Mouse (Mus musculus) adrenal gland, postnatal 25 days (tissue): ENCODE data around the gene Ttc23. TPM values are rescaled to one million over a fixed set of nuclear protein-coding genes. Genes with fewer than 3 reads are reported as not detected.
A peak's percentile ranks its signal among the peaks of the same experiment; 100 is the strongest.

Experiments used
- DNase-seq: peaks from one replicate; pipeline ENCODE4 v3.0.0; 2021; ENCODE audit warnings: mixed read lengths
- total RNA-seq: library from RNA; stranded (reverse); gene quantifications from 2 replicates; pipeline ENCODE4 v1.2.3, GENCODE M21; 2021

Gene Ttc23
- total RNA-seq, 1 experiment from 2014 or later, result 45.0 TPM

GRCm38 (mm10) chr7:67699301-67699700, 52.1 kb downstream of the Ttc23 start:
- no peak for DNase-seq

- peak; percentile 49 for DNase-seq
Measured at GRCm38 (mm10) chr7:67700846-67701245, 53.6 kb downstream of the Ttc23 start.

- no peak for DNase-seq
Measured at GRCm38 (mm10) chr7:67701252-67701914, 54.2 kb downstream of the Ttc23 start.

GRCm38 (mm10) chr7:67708160-67708559, 61.0 kb downstream of the Ttc23 start:
- no peak for DNase-seq

- DNase-seq, result no peak
Measured at GRCm38 (mm10) chr7:67710216-67710615, 63.0 kb downstream of the Ttc23 start.

GRCm38 (mm10) chr7:67713820-67714510, 66.8 kb downstream of the Ttc23 start:
- no peak for DNase-seq

- DNase-seq, result no peak
Measured at GRCm38 (mm10) chr7:67715176-67715575, 68.0 kb downstream of the Ttc23 start.

GRCm38 (mm10) chr7:67716213-67716878, 69.1 kb downstream of the Ttc23 start:
- DNase-seq, result no peak

GRCm38 (mm10) chr7:67716925-67717324, 69.7 kb downstream of the Ttc23 start:
- DNase-seq, result no peak

GRCm38 (mm10) chr7:67717520-67717919, 70.3 kb downstream of the Ttc23 start:
- DNase-seq, result peak; percentile 31

GRCm38 (mm10) chr7:67718804-67719203, 71.6 kb downstream of the Ttc23 start:
- DNase-seq, result no peak

- no peak for DNase-seq
Measured at GRCm38 (mm10) chr7:67722163-67722562, 75.0 kb downstream of the Ttc23 start.

GRCm38 (mm10) chr7:67724536-67724935, 77.3 kb downstream of the Ttc23 start:
- no peak for DNase-seq

- DNase-seq, result no peak
Measured at GRCm38 (mm10) chr7:67725016-67725415, 77.8 kb downstream of the Ttc23 start.

- DNase-seq, result no peak
Measured at GRCm38 (mm10) chr7:67728203-67728602, 81.0 kb downstream of the Ttc23 start.

GRCm38 (mm10) chr7:67728809-67729208, 81.6 kb downstream of the Ttc23 start:
- no peak for DNase-seq

- no peak for DNase-seq
Measured at GRCm38 (mm10) chr7:67730431-67731110, 83.4 kb downstream of the Ttc23 start.

GRCm38 (mm10) chr7:67732276-67732675, 85.1 kb downstream of the Ttc23 start:
- DNase-seq, result no peak

- no peak for DNase-seq
Measured at GRCm38 (mm10) chr7:67740382-67740781, 93.2 kb downstream of the Ttc23 start.

- DNase-seq, result no peak
Measured at GRCm38 (mm10) chr7:67740796-67741195, 93.6 kb downstream of the Ttc23 start.

- DNase-seq, result no peak
Measured at GRCm38 (mm10) chr7:67741706-67742105, 94.5 kb downstream of the Ttc23 start.

- no peak for DNase-seq
Measured at GRCm38 (mm10) chr7:67747731-67748305, 100.6 kb downstream of the Ttc23 start.
